Mouse (Mus musculus): Measurements from ENCODE around the gene Cdc42se2. TPM values are rescaled to one million over a fixed set of nuclear protein-coding genes. Genes with fewer than 3 reads are reported as not detected.
A peak's percentile ranks its signal among the peaks of the same experiment; 100 is the strongest.

Cdc42se2 gene
- polyA plus RNA-seq, 1 experiment from 2014 or later, result 59.8 TPM

- peak overlapping the region; percentile 70 for H3K4me2 ChIP-seq
- no peaks in the 10 kb centered on the region for H3K9me3 ChIP-seq
- under 1% methylated on average over 51 of the region's 54 CpGs for WGBS
- peak overlapping the region; percentile 89 for H3K9ac ChIP-seq
- H3K36me3 ChIP-seq, result no peaks in the 10 kb centered on the region
- no peaks in the 10 kb centered on the region for H3K27me3 ChIP-seq
- peaks cover 9% of the 10 kb centered on the region; the same call in 1 of the 2 replicates for H3K4me1 ChIP-seq
- ATAC-seq (ENCODE audit: insufficient number of reproducible peaks, low FRiP score, low TSS enrichment, low read depth), result peak; percentile 81
- H3K4me3 ChIP-seq, result peak overlapping the region; percentile 84
- peak overlapping the region; percentile 99 for H3K27ac ChIP-seq
Measured at GRCm38 (mm10) chr11:54786858-54787487, 502 bp downstream of the Cdc42se2 start.

- H3K9me3 ChIP-seq, result no peaks in the 10 kb centered on the region
- H3K4me1 ChIP-seq, result peaks cover 9% of the 10 kb centered on the region; the same call in 1 of the 2 replicates
- no peak overlapping the region for H3K27ac ChIP-seq
- WGBS, result 90% methylated on average over 3 of the region's 3 CpGs
- no peak overlapping the region; the same call in 1 of the 2 replicates for H3K4me2 ChIP-seq
- no peak overlapping the region for H3K9ac ChIP-seq
- H3K36me3 ChIP-seq, result no peaks in the 10 kb centered on the region
- ATAC-seq (ENCODE audit: insufficient number of reproducible peaks, low FRiP score, low TSS enrichment, low read depth), result no peak
- H3K4me3 ChIP-seq, result no peak overlapping the region
- H3K27me3 ChIP-seq, result no peaks in the 10 kb centered on the region
Measured at GRCm38 (mm10) chr11:54785566-54785965, 1.9 kb downstream of the Cdc42se2 start.

GRCm38 (mm10) chr11:54784436-54784835 lies 3.0 kb downstream of the Cdc42se2 start:
- H3K4me3 ChIP-seq, result no peak overlapping the region
- no peaks in the 10 kb centered on the region for H3K36me3 ChIP-seq
- WGBS, result 89% methylated on average over 3 of the region's 3 CpGs
- no peak overlapping the region for H3K9ac ChIP-seq
- no peaks in the 10 kb centered on the region for H3K27me3 ChIP-seq
- no peak overlapping the region for H3K4me2 ChIP-seq
- H3K9me3 ChIP-seq, result no peaks in the 10 kb centered on the region
- no peak overlapping the region for H3K27ac ChIP-seq
- no peak for ATAC-seq (ENCODE audit: insufficient number of reproducible peaks, low FRiP score, low TSS enrichment, low read depth)
- peaks cover 9% of the 10 kb centered on the region; the same call in 1 of the 2 replicates for H3K4me1 ChIP-seq

- Histone ChIP-seq H3K4me2 (no peak overlapping the region), H3K27ac (no peak overlapping the region), H3K27me3 (no peaks in the 10 kb centered on the region), H3K4me1 (peaks cover 6% of the 10 kb centered on the region; the same call in 1 of the 2 replicates), H3K4me3 (no peak overlapping the region), H3K9ac (no peak overlapping the region), H3K36me3 (no peaks in the 10 kb centered on the region), H3K9me3 (no peaks in the 10 kb centered on the region)
- ATAC-seq (ENCODE audit: insufficient number of reproducible peaks, low FRiP score, low TSS enrichment, low read depth), result no peak
- 76% methylated on average over 6 of the region's 6 CpGs for WGBS
Measured at GRCm38 (mm10) chr11:54782253-54782652, 5.2 kb downstream of the Cdc42se2 start.

GRCm38 (mm10) chr11:54779946-54780345 lies 7.5 kb downstream of the Cdc42se2 start:
- H3K9ac ChIP-seq, result no peak overlapping the region
- no peak overlapping the region for H3K4me2 ChIP-seq
- H3K27ac ChIP-seq, result no peak overlapping the region
- no peak overlapping the region for H3K4me3 ChIP-seq
- H3K27me3 ChIP-seq, result no peaks in the 10 kb centered on the region
- H3K36me3 ChIP-seq, result no peaks in the 10 kb centered on the region
- H3K4me1 ChIP-seq, result no peaks in the 10 kb centered on the region
- no peaks in the 10 kb centered on the region for H3K9me3 ChIP-seq
- no peak for ATAC-seq (ENCODE audit: insufficient number of reproducible peaks, low FRiP score, low TSS enrichment, low read depth)
- WGBS, result 84% methylated on average over 1 of the region's 1 CpGs

GRCm38 (mm10) chr11:54778131-54778844 lies 9.2 kb downstream of the Cdc42se2 start:
- no peak overlapping the region for H3K27ac ChIP-seq
- H3K9me3 ChIP-seq, result no peaks in the 10 kb centered on the region
- no peaks in the 10 kb centered on the region for H3K27me3 ChIP-seq
- no peak overlapping the region for H3K4me2 ChIP-seq
- ATAC-seq (ENCODE audit: insufficient number of reproducible peaks, low FRiP score, low TSS enrichment, low read depth), result no peak
- no peaks in the 10 kb centered on the region for H3K36me3 ChIP-seq
- 76% methylated on average over 1 of the region's 1 CpGs for WGBS
- H3K4me1 ChIP-seq, result no peaks in the 10 kb centered on the region
- no peak overlapping the region for H3K9ac ChIP-seq
- H3K4me3 ChIP-seq, result no peak overlapping the region

GRCm38 (mm10) chr11:54777387-54778130 lies 9.9 kb downstream of the Cdc42se2 start:
- Histone ChIP-seq H3K27ac (no peak overlapping the region), H3K9me3 (no peaks in the 10 kb centered on the region), H3K27me3 (no peaks in the 10 kb centered on the region), H3K36me3 (no peaks in the 10 kb centered on the region), H3K4me2 (no peak overlapping the region), H3K4me3 (no peak overlapping the region), H3K4me1 (no peaks in the 10 kb centered on the region), H3K9ac (no peak overlapping the region)
- WGBS, result 83% methylated on average over 6 of the region's 6 CpGs
- no peak for ATAC-seq (ENCODE audit: insufficient number of reproducible peaks, low FRiP score, low TSS enrichment, low read depth)

GRCm38 (mm10) chr11:54776735-54777333 lies 10.6 kb downstream of the Cdc42se2 start:
- no peak overlapping the region for H3K4me3 ChIP-seq
- H3K9me3 ChIP-seq, result no peaks in the 10 kb centered on the region
- WGBS, result 72% methylated on average over 4 of the region's 4 CpGs
- ATAC-seq (ENCODE audit: insufficient number of reproducible peaks, low FRiP score, low TSS enrichment, low read depth), result no peak
- no peaks in the 10 kb centered on the region for H3K36me3 ChIP-seq
- no peak overlapping the region for H3K27ac ChIP-seq
- H3K4me2 ChIP-seq, result no peak overlapping the region
- H3K4me1 ChIP-seq, result no peaks in the 10 kb centered on the region
- H3K9ac ChIP-seq, result no peak overlapping the region
- H3K27me3 ChIP-seq, result no peaks in the 10 kb centered on the region

GRCm38 (mm10) chr11:54776367-54776701 lies 11.1 kb downstream of the Cdc42se2 start:
- H3K9ac ChIP-seq, result no peak overlapping the region
- no peaks in the 10 kb centered on the region for H3K36me3 ChIP-seq
- H3K27ac ChIP-seq, result no peak overlapping the region
- WGBS, result 83% methylated on average over 2 of the region's 2 CpGs
- H3K4me2 ChIP-seq, result no peak overlapping the region
- ATAC-seq (ENCODE audit: insufficient number of reproducible peaks, low FRiP score, low TSS enrichment, low read depth), result no peak
- H3K27me3 ChIP-seq, result no peaks in the 10 kb centered on the region
- H3K4me3 ChIP-seq, result no peak overlapping the region
- no peaks in the 10 kb centered on the region for H3K9me3 ChIP-seq
- no peaks in the 10 kb centered on the region for H3K4me1 ChIP-seq

- Histone ChIP-seq H3K9me3 (no peaks in the 10 kb centered on the region), H3K27ac (peak overlapping the region; percentile 44; the same call in 1 of the 2 replicates), H3K36me3 (no peaks in the 10 kb centered on the region), H3K4me2 (no peak overlapping the region), H3K4me3 (no peak overlapping the region), H3K27me3 (no peaks in the 10 kb centered on the region), H3K4me1 (no peaks in the 10 kb centered on the region), H3K9ac (no peak overlapping the region)
- no peak for ATAC-seq (ENCODE audit: insufficient number of reproducible peaks, low FRiP score, low TSS enrichment, low read depth)
- WGBS, result 60% methylated on average over 4 of the region's 4 CpGs
Measured at GRCm38 (mm10) chr11:54775628-54776366, 11.7 kb downstream of the Cdc42se2 start.

- Histone ChIP-seq H3K4me2 (no peak overlapping the region), H3K9ac (no peak overlapping the region), H3K9me3 (no peaks in the 10 kb centered on the region), H3K36me3 (no peaks in the 10 kb centered on the region), H3K4me3 (no peak overlapping the region), H3K4me1 (no peaks in the 10 kb centered on the region), H3K27me3 (no peaks in the 10 kb centered on the region), H3K27ac (no peak overlapping the region)
- WGBS, result 72% methylated on average over 7 of the region's 7 CpGs
- ATAC-seq (ENCODE audit: insufficient number of reproducible peaks, low FRiP score, low TSS enrichment, low read depth), result no peak
Measured at GRCm38 (mm10) chr11:54774282-54775078, 13.0 kb downstream of the Cdc42se2 start.
